Mouse (Mus musculus) lung, postnatal 0 days (tissue): ENCODE data around the gene Lmod3.

ENCODE experiments used
- CTCF ChIP-seq: IDR thresholded peaks from 2 replicates; pipeline ENCODE4 v1.5.1; 2016; ENCODE audit warnings: antibody characterized with exemption, mild to moderate bottlenecking
- EP300 ChIP-seq: IDR thresholded peaks from 2 replicates; pipeline ENCODE4 v1.6.1; 2016; ENCODE audit warnings: antibody characterized with exemption, mild to moderate bottlenecking, control low read depth

DNA sequence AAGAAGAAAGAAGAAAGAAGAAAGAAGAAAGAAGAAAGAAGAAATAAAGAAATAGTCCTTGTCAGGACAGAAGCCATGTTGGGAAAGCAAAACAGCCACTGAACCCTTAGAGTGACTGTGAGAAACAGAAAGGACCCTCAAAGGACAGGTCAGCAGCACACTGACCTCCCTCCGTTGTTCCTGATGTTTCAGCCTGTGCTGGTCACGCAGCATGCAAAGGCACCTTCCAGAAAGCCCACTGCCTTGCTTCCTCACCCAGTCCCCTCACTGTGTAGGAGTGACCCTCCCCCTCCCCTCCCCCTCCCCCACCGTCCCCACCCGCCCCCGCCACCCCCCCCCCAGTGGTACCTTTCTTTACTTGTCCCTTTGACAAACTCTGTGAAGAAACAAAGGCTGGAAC, 31.9 kb downstream of the Lmod3 start:
- no peak for TF ChIP-seq CTCF
- no peak for TF ChIP-seq EP300
